Mouse (Mus musculus) layer of hippocampus, postnatal 14 days (tissue): ENCODE measurements around the gene Zfp341. TPM values are rescaled to one million over a fixed set of nuclear protein-coding genes. Genes with fewer than 3 reads are reported as not detected.

Experiments
- DNase-seq, 2 experiments: peaks; one replicate each; pipeline ENCODE4 v3.0.0; 2021 to 2022; ENCODE audit warnings: low spot score in 2 of 2, mixed read lengths in 1 of 2
- long read RNA-seq, 2 experiments: library from polyadenylated mRNA; stranded (forward); transcript quantifications; one replicate each; pipeline ENCODE4 v2.0.0; 2021
- total RNA-seq, 2 experiments: library from RNA; stranded (reverse); gene quantifications; 2 replicates each; pipeline ENCODE4 v1.2.3; 2021

The Zfp341 gene
- 10 to 100 TPM in 1 of 2 experiments, 1 to 10 TPM in 1; 9.8 to 11.3 TPM for total RNA-seq
- long read RNA-seq, experiment 1, partial matches to known transcripts: 2 of 4 reads
- long read RNA-seq, experiment 1, other reads (novel, unspliced or antisense): 2 of 4 reads
- long read RNA-seq, experiment 2, partial matches to known transcripts: 3 of 5 reads
- long read RNA-seq, experiment 2, other reads (novel, unspliced or antisense): 2 of 5 reads

DNA sequence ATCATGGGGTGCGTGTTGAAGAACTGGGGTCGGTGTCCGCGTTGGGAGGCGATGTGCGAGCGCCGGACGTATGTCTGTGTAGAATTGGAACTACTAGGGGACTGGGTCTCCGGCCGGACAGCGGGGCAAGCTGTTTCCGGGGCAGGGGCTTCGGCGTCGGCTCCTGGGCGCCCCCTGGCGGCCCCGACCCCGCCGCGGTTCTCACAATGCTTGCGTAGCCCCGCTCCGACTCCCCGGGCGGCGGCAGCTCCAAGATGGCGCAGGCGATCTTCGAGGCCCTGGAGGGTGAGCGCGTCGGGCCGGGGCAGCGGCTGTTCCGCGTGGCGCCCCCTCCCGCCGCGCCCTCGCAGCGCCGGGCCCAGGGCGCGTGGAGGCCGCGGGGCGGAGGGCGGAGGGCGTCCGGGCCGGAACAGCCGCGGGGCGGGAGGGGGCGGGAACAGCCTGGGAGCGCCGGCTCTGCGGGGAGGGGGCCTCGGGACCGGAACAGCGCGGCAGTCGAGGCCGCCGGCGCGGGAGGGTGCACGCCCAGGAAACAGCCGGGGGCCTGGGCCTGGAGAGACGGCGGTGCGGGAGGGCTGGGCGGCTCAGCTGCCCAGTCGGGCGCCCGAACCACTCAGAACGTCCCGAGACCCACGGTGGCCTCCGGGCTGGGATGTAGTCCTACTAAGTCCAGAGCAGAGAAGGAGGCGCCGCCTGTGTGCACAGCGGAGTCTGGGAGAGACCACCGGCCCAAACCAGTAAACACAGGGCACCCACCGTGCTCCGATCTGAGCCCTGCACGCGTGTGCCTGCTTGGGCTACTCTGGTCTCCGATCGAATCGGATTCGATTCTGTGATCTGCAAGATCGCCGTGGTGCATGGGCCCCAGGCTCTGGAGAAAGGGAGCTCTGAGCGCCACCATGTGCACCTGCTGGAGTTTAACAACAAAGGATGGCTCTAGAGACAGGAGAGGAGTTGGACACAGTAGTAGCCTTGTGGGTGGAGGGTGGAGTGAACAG is at the start of gene Zfp341, which contains the start of gene 4930519P11Rik:
Gene Zfp341, plus strand, starts transcription at position 180 of the 998 bp plus-strand sequence.
Gene 4930519P11Rik, minus strand, starts transcription at position 320 of the 998 bp plus-strand sequence.
- peak; percentile 88 to 90 for DNase-seq

DNA sequence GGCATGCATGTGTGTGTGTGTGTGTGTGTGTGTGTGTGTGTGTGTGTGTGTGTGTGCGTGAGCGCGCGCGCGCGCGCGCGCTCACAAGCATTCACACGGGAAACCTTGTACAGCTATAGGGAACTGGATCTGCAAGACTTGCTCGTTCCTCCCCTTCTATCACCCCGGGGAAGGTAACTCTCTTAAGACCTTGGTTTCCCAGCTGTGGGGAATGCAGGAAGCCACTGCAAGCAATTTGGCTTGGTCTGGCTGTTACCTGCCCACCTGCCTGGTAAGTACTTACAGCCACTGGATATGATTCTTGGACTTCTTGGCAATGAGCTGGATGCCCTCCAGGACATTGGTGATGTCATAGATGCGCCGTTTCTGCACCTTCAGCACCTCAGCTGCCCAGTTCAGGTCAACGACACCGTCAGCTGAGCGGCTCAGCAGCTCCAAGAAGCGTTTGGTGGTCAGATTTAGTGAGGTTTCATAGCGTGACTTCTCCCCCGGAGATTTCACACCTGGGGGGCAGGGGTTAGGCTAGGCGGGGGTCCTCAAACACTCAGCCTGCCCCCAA is 49.4 kb upstream of the Zfp341 start:
- DNase-seq: no peak

DNA sequence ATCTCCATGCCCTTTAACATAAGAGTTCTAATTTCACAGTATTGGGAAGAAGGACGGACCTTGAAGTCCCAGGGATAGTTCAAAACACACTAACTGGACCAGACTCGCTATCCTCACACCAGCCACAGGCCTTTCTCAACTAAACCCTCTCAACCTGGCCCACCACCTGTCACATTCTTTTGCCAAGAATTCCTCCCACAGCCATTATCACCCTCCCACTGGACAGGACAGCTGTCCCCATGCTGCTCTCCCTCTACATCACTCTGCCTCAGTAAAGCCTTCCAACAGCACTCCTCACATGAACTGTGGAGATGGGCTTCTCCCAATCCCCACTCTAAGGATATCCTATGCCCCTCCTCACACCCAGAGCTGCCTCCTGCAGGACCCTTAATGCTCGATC is 47.5 kb upstream of the Zfp341 start:
- DNase-seq: no peak

DNA sequence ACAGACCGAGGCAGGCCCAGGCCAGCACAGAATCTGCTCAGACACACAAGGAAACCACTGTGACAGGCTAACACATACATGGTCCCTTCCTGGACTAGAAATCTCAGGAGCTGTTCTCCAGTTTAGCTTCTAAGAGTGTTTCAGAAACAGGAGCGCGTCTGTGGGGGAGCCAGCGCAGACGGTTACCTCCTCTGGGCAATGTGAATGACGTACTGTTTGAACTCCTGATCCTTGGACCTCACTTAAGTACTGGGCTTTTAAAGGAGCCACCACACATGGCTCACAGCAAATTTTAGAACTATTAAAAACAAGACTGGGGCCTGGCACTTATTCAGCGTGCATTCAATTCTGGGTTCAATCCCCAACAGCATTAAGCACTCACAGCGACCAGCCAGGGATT is 46.5 kb upstream of the Zfp341 start:
- DNase-seq: no peak

DNA sequence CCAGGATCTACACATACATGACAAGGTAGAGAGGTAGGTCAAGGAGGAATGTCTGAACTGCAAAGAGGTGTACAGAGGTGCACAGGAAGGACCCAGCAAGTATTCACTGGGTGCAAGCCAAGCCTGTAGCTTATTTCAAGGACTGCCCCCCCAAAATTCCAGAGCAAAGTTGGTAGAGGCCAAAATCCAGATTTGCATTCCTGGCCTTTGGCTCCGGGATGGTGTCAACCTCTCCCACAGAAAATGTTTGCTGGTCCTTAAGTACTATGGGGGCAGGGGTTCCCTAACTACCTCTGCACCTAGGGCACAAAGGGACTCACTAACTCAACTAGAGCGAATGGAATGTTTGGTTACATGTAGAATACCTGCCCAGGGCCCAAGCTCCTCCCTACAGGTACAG is 45.3 kb upstream of the Zfp341 start:
- DNase-seq: no peak

DNA sequence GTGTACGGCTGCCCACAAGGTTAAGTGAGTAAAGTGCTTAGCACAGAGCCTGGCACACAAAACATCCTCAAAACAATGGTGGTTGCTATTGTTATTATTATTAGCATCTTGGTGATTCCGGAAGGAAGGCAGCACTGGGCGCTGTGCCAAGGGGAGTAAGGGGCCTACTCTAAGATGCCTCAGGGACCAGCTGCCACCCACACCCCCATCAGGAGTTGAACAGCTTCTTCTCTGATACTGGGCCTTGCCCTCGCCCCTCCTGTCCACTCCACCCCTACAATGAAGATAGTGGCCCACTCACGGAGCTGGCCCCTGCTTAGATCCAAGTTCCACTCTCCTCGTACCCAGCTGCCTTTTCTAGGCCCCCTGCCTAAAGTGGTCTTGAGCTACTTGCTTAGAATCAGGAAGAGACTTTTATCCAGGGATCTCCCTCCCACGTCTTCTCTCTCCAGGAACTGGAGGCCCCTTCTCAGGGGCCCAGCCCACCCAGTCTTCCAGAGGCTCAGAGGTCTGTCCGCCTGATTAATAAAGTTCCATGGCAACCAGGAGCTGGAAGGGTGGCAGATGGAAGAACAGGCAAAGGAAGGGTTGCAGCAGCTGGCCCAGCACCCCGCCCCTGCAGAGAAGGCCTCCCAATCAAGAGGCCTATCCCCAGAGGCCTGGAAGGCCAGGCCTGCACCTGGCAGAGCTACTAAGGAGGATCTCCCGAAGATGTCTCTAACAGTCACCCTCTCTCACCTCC is 44.6 kb upstream of the Zfp341 start:
- DNase-seq: no peak

DNA sequence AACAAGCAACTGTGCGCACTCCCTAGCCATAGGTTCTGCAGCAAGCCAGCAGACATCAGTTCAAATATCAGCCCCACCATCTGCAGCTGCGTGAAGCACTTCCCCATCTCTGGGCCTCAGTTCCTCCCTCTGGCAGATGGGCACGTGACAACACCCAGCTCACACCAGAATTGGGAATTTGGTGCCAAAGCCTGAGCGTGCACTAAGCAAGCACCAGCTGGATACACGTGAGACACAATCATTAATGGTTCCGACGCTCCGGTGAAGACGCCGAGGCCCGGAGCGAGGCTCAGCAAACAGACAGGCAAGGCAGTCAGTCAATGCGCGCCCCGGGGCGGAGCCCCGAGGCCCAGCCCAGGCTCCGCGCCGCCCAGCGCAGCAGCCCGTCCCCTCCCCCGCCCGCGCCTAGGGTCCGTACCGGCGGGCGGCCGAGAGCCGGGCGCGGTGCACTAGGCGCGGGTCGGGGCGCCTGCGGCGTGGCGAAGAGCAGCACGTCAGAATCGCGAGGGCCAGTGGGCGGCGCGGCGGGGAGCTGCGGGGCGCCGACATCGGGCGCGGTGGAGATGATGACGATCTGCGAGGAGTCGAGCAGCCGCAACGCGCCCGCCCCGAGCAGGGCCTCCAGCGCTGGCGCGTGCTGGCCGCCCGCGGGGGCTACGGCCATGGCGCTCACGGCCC is 43.9 kb upstream of the Zfp341 start:
- DNase-seq: peak in 1 of 2 experiments; percentile 57

DNA sequence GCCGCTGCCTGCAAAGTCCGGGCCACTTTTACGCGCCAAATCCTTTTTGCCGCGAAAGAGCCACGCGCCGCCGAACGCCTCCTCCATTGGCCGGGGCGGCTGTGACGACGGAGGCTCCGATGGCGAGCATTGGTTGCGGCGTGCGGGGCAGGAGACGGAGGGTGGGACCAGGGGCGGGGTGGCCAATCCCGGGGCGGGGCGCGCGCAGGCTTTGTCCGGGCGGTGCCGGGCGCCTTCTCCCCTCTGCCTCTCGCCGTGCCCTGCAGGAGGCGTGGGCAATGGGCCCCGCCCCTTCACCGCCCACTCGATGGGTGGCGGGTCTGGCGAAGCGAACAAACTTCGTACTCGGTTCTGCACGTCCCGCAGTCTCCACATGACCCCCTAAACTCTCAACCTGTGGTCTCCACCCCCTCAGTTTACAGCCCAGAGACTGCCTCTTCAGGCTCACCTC is 43.2 kb upstream of the Zfp341 start, which contains the start of gene E2f1:
Gene E2f1, minus strand, starts transcription at position 57 of the 451 bp plus-strand sequence.
- peak; percentile 90 to 95 for DNase-seq

DNA sequence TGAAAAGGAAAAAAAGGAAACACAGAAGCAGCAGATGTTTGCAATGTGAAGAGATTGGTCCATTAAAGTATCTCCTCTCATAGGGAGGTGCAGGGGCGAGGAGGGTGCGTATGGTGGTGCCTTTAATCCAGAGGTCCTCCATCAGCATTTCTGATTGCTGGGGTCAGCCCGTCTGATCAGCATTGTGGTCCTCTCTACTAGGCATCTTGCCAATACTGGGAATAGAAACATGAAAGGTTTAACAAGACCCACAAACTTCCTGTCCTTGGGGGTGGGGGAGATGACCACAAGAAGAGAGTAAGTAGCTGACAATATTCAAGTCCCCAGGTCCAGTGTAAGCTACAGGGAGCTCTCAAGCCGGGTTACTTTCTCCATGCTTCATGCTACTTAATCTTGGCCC is 42.4 kb upstream of the Zfp341 start:
- no peak for DNase-seq

DNA sequence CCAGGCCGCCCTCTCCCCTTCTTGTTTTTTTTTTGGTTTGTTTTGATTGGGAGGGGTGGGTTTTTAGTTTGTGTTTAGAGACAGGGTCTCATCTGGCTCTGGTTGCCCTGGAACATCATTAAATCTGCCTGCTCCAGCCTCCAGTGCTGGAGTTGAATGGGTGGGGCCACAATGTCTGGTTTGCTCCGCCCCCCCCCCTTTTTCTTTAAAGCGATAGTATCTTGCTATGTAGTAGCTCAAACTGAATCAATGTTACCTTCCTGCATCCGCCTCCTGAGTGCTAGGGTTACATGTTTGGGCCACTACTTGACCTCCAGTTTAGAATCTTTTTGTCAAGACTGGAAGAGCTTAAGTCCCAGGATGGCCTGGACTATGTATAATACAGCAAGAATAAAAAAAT is 41.8 kb upstream of the Zfp341 start:
- DNase-seq: no peak

DNA sequence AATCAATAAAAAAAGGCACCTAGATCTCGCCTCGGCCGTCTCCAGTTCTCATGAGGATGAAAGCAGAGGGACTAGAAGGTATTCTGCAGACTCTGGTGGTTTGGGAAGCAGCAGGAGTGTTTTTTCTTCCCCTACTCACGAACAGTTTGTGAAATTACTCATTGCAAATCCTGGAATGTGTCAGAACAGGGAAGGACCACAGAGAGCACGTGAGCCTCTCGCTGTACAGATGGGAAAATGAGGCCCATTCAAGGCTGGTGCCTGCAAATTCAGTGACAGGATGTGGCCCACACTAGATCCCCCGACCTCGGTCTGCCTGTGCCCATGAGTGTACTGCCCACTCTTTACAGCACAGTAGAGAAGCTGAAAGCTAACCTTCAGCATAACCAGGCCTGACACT is 41.1 kb upstream of the Zfp341 start:
- peak in 1 of 2 experiments; percentile 40 for DNase-seq

DNA sequence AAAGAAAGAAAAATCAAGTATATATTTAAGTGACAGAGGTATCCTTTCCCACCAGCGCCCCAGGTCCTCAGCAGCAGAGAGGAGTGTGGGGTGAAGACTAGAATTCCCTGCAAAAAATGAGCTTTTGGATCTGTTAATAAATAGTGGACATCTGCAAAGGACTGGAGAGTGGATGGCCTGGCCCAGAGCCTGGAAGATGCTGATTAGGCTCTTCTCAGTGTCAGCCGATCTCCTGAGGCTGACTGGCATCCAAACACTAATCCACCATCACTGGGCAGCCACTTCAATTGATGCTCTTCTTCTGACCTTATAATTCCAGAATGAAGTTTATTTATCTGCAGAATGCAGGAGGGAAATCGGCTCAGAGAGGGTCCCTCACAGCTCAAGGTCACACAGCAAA is 40.1 kb upstream of the Zfp341 start:
- DNase-seq: no peak

DNA sequence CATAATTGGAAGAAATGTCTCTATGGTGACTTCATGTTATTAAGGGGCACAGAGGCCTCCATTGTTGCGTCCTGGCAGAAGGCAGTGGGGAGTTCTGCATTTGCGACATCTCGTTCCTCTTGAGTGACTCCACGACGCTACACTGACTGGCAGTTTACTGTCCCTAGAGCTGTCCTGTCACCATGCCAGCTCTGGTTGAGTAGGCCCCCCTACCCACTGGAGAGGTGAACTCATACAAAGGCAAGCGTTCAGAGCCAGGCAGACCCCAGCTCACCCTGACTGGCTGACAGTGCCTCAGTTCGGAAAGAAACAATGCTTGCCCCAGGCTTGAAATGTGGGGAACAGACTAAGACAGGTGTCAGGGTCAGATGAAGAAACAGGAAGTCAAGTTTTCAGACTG is 38.8 kb upstream of the Zfp341 start:
- DNase-seq: no peak

DNA sequence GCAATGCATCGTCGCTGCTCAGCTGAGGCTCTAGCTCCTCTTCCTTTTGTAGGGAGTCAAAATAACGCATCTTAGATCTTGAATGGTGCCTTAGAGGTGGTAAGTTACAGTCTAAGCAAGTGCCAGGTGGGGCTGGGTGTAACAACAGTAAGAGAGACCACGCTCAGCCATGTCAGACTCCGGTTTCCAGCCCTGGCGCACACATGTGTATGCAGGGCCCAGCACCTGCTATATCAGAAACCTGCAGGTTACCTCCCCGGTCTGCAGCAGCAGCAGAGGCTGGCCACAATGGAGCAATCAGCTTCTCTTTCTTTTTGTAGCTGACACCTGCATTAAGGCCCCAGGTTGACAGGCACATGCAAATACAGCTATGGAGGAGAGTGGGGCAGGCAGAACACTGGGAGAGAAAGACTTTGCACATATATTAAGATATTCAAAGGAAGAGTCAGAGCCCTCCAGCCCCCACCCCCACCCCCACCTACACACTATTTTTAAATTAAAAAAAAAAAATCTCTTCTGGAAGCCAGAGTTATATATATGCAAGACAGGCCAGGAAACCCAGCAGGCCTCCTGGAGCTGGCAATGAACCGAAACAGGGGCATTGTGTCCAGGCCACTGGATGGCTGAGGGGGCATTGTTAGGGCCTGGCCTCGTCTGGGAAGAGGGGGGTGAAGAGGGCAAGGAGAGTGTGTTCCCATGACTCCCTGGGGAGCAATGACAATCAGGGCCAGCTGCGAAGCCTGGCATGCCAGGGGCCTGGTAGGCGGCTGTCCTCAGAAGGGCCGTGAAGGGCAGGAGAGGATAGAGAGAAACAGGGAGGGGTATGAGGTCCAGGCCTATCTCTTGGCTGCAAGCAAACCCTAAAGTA is 36.0 kb upstream of the Zfp341 start:
- DNase-seq: no peak

DNA sequence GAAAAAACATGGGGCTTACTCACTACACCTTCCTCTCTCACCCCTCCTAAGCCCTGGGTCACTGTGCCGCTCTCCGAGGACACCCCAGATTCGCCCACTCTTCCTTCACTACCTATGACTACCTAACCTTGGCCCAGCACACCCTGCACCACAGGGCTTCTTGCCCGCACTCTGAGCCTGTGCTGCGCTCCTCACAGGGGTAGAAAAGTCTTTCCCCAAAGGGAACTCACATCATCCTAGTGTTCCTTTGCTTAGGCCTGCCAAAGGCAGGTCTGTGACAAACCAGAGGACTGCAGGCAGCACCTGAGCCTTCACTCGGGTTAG is 35.4 kb upstream of the Zfp341 start:
- no peak for DNase-seq

DNA sequence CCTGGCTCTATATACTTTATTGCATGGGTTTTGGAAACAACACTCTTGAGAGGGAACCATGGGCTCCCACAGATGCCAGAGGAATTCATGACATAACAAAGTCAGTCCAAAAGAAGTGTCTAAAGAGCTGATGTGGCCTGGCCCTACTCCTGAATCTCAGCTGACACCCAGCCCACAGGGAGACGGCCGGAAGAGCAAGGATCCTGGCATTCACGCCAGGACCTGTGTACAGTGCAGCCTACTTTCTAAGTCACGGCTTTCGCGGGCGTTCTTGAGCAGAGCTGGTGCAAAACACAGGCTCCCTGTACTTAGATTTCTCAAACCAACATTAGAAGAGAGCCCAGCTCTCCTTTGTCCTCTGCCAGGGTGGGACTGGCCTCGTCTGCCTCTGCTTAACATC is 32.5 kb upstream of the Zfp341 start:
- DNase-seq: no peak

DNA sequence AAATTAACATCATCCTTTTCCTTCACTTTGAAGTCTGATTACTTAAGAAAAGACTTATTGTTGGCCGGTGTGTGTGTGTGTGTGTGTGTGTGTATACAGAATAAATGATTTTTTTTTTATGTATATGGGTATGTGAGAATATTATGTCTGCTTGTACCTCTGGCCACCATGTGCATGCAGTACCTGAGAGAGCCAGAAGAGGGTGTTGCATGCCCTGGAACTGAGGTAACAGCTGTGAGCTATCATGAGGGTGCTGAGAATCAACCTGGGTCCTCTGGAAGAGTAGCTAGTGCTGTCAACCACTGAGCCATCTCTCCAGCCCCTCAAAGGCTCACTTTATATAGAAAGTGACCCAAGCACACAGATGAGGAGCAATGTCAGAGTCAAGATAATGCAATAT is 31.7 kb upstream of the Zfp341 start:
- no peak for DNase-seq

DNA sequence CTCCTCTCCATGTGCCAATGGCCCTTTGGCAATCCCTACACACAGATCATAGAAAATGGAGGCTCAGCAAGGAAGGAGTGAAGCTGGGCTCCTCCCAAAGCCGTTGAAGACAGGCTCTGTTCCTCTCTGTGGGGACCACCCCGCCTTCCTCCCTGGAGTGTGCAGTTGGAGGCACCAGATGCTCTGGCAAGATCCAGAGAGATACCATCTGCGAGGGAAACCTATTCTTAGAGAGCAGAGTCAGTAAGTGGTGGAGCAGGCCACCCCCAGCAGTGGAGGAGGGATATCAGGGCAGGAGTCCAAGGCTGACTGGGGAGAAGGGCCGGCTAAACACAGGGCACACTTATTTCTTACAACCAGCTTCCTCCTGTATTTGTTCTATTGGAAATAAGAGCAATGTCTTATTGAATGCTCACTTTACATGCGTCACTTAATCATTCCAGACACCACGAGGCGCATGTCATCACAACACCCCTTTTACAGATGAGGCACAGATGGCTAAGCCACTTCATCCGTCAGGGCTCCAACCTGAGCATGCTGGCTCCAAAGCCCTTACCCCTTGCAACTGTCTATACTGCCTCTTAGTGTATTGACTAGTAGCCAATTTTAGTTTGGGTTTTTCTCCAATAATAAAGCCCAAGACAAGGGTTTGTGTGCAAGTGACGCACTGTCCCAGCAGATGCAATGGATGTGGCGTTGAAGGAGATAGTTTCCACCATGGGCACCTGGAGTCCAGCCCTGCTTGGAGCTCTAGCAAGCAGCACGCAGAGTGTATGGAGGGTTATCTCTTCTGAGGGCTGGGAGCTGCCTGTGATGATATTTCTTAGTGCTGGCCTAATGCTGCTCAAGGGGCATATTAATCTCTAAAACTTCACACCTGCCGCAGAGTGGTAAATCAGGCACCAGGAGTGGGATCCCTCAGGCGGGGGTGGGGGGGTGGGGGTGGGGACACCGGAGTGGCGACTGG is 28.9 kb upstream of the Zfp341 start:
- DNase-seq: peak; percentile 88 to 96
